Mouse (Mus musculus): ENCODE measurements around the gene Tmem132e. TPM values are rescaled to one million over a fixed set of nuclear protein-coding genes. Genes with fewer than 3 reads are reported as not detected.

Tmem132e gene
- total and polyA plus RNA-seq, 3 experiments = not detected

- H3K36me3 ChIP-seq (replicated peaks in 1 of 2; ENCODE audit: control insufficient read depth in 1 of 2, insufficient read depth in 1 of 2, low read length in 1 of 2) = no peaks in the 10 kb centered on the region
- no peak overlapping the region for H3K9ac ChIP-seq (ENCODE audit: insufficient read depth, low read depth)
- no peak overlapping the region for H3K4me3 ChIP-seq (replicated peaks in 1 of 3; ENCODE audit: low read depth in 2 of 3, low read length in 2 of 3, poor library complexity in 1 of 3)
- H3K79me2 ChIP-seq (replicated peaks; ENCODE audit: control insufficient read depth, extremely low read depth, insufficient read depth, poor library complexity, severe bottlenecking) = no peaks in the 10 kb centered on the region
- H3K27ac ChIP-seq (ENCODE audit: insufficient read depth, low read depth) = no peak overlapping the region
- peaks cover 70% of the 10 kb centered on the region for H3K27me3 ChIP-seq (replicated peaks)
- H3K4me2 ChIP-seq (ENCODE audit: insufficient read depth, low read depth, poor library complexity, severe bottlenecking) = no peak overlapping the region
- dilution Hi-C loops (cut with MboI; ENCODE audit: extremely low pct_ligation_motif_present, extremely low pct_unique_long_range_greater_than_20kb, low sequenced_read_pairs) = no loop called here
- TF ChIP-seq TBP (conservative IDR thresholded peaks at IDR 0.05; ENCODE audit: low read depth, low read length) (no peak), ZNF384 (IDR thresholded peaks at IDR 0.05; ENCODE audit: low read depth, low read length) (no peak), MAX (IDR thresholded peaks at IDR 0.05; ENCODE audit: low read length) (no peak), SMC3 (IDR thresholded peaks at IDR 0.05; ENCODE audit: low read depth, low read length) (no peak), PAX5 (IDR thresholded peaks at IDR 0.05; ENCODE audit: low read length) (no peak), USF2 (conservative IDR thresholded peaks at IDR 0.05; ENCODE audit: low read depth, low read length) (no peak), NELFE (IDR thresholded peaks at IDR 0.05; ENCODE audit: low read depth, low read length) (no peak), SIN3A (IDR thresholded peaks at IDR 0.05; ENCODE audit: low read length) (no peak), ZKSCAN1 (IDR thresholded peaks at IDR 0.05; ENCODE audit: borderline replicate concordance, low read depth, low read length) (no peak), POLR2AphosphoS2 (IDR thresholded peaks at IDR 0.05; ENCODE audit: low read depth, low read length) (no peak), JUND (conservative IDR thresholded peaks at IDR 0.05; ENCODE audit: low read depth, low read length) (no peak), CHD1 (IDR thresholded peaks at IDR 0.05; ENCODE audit: low read depth, low read length) (no peak)
- no peaks in the 10 kb centered on the region for H3K4me1 ChIP-seq (ENCODE audit: control insufficient read depth in 1 of 2, insufficient read depth in 2 of 2)
- no peak for DNase-seq (ENCODE audit: extremely low read depth)
- in situ Hi-C loops (cut with MboI; ENCODE audit: low pct_ligation_motif_present, low pct_unique_long_range_greater_than_20kb, low sequenced_read_pairs) = no loop called here
- no peaks in the 10 kb centered on the region for H3K9me3 ChIP-seq (replicated peaks; ENCODE audit: low read length)
Observed at GRCm38 (mm10) chr11:82423521-82423920, 34.8 kb downstream of the Tmem132e start.

DNA sequence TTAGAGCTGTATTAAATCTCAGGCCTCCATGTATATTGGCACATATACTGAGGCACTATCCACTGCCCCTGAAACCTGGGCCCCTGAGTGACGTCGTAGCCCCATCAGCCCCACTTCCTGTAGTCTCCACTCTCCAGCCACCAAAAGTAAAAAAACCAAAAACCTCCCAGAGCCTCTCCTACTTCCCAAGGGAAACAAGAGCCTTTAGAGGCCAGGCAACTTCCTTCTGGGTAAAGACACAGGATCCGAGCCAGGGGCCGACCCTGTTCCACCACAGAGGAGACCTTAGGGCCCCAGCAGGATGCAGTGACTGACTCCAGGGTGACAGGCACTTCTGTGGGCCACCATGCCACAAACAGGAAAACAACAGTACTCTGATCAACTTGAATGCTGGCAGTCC lies 40.1 kb downstream of the Tmem132e start:
- H3K27ac ChIP-seq (ENCODE audit: insufficient read depth, low read depth) = no peak overlapping the region
- H3K4me2 ChIP-seq (ENCODE audit: insufficient read depth, low read depth, poor library complexity, severe bottlenecking) = no peak overlapping the region
- no peaks in the 10 kb centered on the region for H3K79me2 ChIP-seq (replicated peaks; ENCODE audit: control insufficient read depth, extremely low read depth, insufficient read depth, poor library complexity, severe bottlenecking)
- TF ChIP-seq E2F4 (IDR thresholded peaks at IDR 0.05; ENCODE audit: insufficient replicate concordance, low read depth, low read length) (no peak), CHD1 (IDR thresholded peaks at IDR 0.05; ENCODE audit: low read depth, low read length) (no peak), PAX5 (IDR thresholded peaks at IDR 0.05; ENCODE audit: low read length) (no peak), CTCF (conservative IDR thresholded peaks at IDR 0.05 in 1 of 2, IDR thresholded peaks at IDR 0.05 in 1 of 2; ENCODE audit: low read depth in 2 of 2, low read length in 2 of 2) (no peak), MAZ (IDR thresholded peaks at IDR 0.05; ENCODE audit: low read depth, low read length) (no peak), USF2 (conservative IDR thresholded peaks at IDR 0.05; ENCODE audit: low read depth, low read length) (no peak), NELFE (IDR thresholded peaks at IDR 0.05; ENCODE audit: low read depth, low read length) (no peak), MAX (IDR thresholded peaks at IDR 0.05; ENCODE audit: low read length) (no peak), MYC (IDR thresholded peaks at IDR 0.05; ENCODE audit: low read depth, low read length) (no peak), ZNF384 (IDR thresholded peaks at IDR 0.05; ENCODE audit: low read depth, low read length) (no peak)
- no peaks in the 10 kb centered on the region for H3K9me3 ChIP-seq (replicated peaks; ENCODE audit: low read length)
- DNase-seq (ENCODE audit: extremely low read depth) = no peak
- in situ Hi-C loops (cut with MboI; ENCODE audit: low pct_ligation_motif_present, low pct_unique_long_range_greater_than_20kb, low sequenced_read_pairs) (no loop called here), dilution Hi-C loops (cut with MboI; ENCODE audit: extremely low pct_ligation_motif_present, extremely low pct_unique_long_range_greater_than_20kb, low sequenced_read_pairs) (no loop called here)
- H3K9ac ChIP-seq (ENCODE audit: insufficient read depth, low read depth) = no peak overlapping the region
- peaks cover 76% of the 10 kb centered on the region for H3K27me3 ChIP-seq (replicated peaks)
- H3K36me3 ChIP-seq (replicated peaks in 1 of 2; ENCODE audit: control insufficient read depth in 1 of 2, insufficient read depth in 1 of 2, low read length in 1 of 2) = no peaks in the 10 kb centered on the region
- no peaks in the 10 kb centered on the region for H3K4me1 ChIP-seq (ENCODE audit: control insufficient read depth in 1 of 2, insufficient read depth in 2 of 2)
- H3K4me3 ChIP-seq (replicated peaks in 1 of 3; ENCODE audit: low read depth in 2 of 3, low read length in 2 of 3, poor library complexity in 1 of 3) = no peak overlapping the region

All from CH12.LX (cell line).